Mouse (Mus musculus) urinary bladder, postnatal 36 days (tissue): Measurements from ENCODE around the gene Tmc4.
"Not testable (repeated sequence)": the region's sequence is repeated elsewhere in the genome, so short reads cannot be mapped to it uniquely, and the experiment has no call there.

ENCODE experiments used
- DNase-seq, 2 experiments: peaks; one replicate each; pipeline ENCODE4 v3.0.0; 2022; ENCODE audit warnings: low spot score in 2 of 2, mixed read lengths in 1 of 2

The Tmc4 gene

DNA sequence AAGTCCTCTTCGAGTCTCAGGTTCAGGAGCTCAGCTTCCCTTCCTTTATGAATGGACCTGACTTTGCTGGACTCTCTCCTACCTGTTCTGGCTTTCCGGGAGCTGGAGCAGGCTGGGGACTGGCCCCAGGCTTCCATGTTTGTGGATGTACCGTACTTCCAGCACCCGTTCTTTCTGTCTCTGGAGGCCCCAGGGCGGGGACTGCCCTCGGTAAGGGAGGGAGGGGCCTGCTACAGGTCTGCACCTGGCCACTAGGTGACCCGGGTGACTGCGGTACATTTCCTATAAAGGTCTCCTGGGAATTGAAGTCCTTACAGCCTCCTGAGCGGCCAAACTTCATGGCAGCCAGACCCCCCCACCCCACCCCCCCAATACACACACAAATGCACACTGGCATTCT lies at the start of gene Tmc4:
TSS of gene Tmc4 (minus strand) at position 212 of the 400 bp plus-strand sequence.
- peak; percentile 48 to 56 for DNase-seq

- DNase-seq, result not testable (repeated sequence)
Measured at GRCm38 (mm10) chr7:3725459-3725858, 48.1 kb upstream of the Tmc4 start.

- DNase-seq, result not testable (repeated sequence)
Measured at GRCm38 (mm10) chr7:3720268-3720667, 42.9 kb upstream of the Tmc4 start, which contains the start of gene Pirb. Gene Pirb (minus strand): TSS chr7:3720391.

GRCm38 (mm10) chr7:3715249-3715648 lies 37.9 kb upstream of the Tmc4 start:
- no peak for DNase-seq

DNA sequence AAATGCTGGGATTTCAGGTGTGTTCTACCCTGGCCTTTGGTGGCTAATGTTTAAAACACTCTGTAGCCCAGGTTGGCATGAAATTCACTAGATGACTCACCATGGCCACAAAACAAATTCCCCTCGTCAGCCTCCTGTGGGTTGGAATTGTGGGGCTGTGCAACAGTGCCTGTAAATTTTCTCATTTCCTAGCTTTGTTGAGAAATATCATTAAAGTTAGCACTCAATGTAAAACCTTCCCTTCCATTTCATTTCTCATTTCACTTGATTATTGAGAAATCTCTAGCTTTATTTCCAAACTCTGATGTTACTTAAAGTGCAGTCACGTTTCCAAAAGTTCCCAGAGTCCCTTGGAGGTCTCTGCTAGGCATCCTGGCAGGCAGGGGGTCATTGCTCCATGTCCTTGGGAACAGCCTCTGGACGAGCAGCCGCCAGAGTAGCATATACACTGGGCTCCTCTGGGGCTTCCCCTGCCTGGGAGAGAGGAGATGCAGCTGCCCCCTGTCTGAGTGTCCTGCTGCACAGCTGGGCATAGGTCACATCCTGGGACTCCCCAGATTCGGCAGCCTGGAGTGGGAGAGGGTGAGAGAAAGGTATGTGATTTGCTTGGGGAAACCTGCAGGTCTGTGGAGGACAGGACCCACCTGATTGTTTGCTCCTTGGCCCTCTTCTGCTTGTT lies 35.0 kb upstream of the Tmc4 start:
- no peak for DNase-seq

DNA sequence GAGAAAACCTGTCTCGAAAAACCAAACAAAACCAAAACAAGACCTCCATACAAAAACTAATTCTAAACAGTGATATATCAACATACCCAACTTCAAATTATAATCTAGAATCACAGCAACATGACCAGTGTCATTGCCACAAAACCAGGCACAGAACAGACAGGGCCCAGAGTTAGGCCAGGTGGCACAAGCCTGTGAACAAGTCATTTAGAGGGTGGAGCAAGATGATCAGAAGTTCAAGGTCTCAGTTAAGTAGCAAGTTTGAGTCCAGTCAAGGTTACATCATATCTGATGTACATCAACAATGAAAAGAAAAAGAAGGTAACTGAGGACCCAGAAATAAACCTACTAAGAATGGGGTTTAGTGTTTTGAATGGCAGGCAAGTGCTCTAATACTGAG lies 31.6 kb upstream of the Tmc4 start:
- no peak for DNase-seq

DNA sequence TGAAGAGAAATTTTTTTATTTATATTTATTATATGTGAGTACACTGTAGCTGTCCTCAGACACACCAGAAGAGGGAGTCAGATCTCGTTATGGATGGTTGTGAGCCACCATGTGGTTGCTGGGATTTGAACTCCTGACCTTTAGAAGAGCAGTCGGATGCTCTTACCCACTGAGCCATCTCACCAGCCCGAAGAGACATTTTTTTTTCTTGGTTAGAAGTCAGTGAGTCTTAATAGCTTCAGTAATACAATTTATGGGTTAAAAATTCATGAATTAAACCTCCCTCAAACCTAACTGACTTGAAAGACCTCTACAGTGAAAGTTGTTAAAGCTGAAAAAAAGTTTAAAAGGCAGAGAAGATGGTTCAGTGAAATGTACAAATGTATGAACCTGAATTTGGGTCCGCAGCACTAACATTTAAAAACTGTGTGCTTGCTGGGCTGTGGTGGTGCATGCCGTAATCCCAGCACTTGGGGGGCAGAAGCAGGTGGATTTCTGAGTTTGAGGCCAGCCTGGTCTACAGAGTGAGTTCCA lies 31.2 kb upstream of the Tmc4 start:
- not testable (repeated sequence) for DNase-seq

DNA sequence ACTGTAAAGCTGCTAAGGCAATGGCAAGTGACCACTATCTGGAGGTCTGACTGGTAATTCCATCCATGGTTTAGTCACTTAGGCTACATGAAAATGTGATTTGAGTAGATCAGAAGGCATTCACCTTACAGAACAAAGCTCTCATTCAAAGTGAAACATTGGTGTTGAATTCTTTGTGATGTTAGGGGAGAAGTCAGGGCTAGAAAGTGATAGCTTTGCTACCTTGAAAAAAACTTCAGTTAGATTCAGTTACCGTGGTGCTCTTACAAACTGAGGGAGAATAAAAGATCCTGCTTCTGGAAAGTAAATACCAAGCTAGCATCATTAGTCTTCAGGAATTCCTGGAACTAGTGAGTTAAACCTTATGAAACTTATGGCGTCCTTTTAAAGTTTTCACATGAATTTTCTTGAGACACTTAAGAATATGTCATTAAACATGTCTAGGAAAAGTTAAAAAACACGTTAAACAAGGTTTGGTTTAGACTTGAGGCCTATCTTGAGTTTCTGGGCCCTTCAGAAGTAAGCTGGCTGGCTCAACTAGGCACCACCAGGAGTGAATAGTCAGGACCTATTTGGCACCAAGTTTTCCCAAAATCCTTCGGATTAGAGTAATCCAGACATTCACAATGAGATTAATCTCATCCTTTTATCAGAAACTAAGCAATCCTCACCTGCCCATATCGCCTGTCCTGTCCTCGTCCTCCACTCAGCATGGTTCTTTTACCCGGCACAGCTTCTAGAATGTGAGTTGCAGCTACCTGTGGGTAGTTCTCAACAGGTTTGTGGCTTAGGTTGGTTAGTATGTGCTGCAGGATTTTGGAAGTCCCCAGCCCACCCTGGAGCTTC lies 30.4 kb upstream of the Tmc4 start:
- no peak for DNase-seq

DNA sequence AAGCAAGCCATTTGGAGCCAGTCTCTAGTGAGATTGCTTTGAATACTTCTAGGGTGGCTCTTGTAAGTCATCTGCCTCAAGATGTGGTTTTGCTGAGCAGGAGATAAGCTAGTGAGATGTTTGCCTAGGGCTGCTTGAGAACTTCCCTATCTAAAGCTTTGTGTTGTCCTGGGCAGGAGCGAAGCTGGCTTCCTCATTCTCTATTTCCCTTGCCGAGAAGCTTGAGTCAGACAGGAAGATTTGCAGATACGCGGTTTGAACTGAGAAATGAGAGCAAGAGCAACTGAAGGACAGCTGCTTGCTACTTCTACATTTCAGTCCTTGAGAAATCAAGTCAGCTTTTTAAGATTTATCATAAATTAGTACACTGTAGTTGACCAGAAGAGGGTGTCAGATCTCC lies 29.7 kb upstream of the Tmc4 start:
- no peak for DNase-seq

- no peak for DNase-seq
Measured at GRCm38 (mm10) chr7:3706343-3706934, 29.1 kb upstream of the Tmc4 start.

- no peak for DNase-seq
Measured at GRCm38 (mm10) chr7:3705911-3706310, 28.6 kb upstream of the Tmc4 start.

- DNase-seq, result not testable (repeated sequence)
Measured at GRCm38 (mm10) chr7:3705461-3705860, 28.1 kb upstream of the Tmc4 start.

DNA sequence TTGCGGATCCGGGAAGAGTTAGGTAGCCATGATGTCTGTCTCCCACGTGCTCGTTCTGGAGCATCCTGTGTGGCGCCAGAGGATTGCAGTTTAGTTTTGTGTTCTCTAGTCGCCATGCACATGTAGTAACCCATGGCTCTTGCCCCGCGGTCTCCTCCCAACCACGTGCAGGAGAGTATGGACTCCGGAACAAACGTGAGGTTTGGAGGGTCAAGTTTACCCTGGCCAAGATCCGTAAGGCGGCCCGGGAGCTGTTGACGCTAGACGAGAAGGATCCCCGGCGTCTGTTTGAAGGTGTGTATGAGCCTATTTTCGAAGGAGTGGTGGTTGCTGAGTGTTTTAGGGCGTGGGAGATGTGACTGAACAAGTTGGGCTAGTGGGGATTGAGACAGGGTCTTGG lies 27.1 kb upstream of the Tmc4 start:
- no peak for DNase-seq

- peak; percentile 91 to 97 for DNase-seq
Measured at GRCm38 (mm10) chr7:3703879-3704441, 26.6 kb upstream of the Tmc4 start, which contains the start of gene Rps9. Gene Rps9 (plus strand): TSS chr7:3703993.

- DNase-seq, result no peak
Measured at GRCm38 (mm10) chr7:3703148-3703878, 26.0 kb upstream of the Tmc4 start.

GRCm38 (mm10) chr7:3698471-3698870 lies 21.1 kb upstream of the Tmc4 start:
- DNase-seq, result no peak

- DNase-seq, result not testable (repeated sequence)
Measured at GRCm38 (mm10) chr7:3694949-3695305, 17.6 kb upstream of the Tmc4 start.

DNA sequence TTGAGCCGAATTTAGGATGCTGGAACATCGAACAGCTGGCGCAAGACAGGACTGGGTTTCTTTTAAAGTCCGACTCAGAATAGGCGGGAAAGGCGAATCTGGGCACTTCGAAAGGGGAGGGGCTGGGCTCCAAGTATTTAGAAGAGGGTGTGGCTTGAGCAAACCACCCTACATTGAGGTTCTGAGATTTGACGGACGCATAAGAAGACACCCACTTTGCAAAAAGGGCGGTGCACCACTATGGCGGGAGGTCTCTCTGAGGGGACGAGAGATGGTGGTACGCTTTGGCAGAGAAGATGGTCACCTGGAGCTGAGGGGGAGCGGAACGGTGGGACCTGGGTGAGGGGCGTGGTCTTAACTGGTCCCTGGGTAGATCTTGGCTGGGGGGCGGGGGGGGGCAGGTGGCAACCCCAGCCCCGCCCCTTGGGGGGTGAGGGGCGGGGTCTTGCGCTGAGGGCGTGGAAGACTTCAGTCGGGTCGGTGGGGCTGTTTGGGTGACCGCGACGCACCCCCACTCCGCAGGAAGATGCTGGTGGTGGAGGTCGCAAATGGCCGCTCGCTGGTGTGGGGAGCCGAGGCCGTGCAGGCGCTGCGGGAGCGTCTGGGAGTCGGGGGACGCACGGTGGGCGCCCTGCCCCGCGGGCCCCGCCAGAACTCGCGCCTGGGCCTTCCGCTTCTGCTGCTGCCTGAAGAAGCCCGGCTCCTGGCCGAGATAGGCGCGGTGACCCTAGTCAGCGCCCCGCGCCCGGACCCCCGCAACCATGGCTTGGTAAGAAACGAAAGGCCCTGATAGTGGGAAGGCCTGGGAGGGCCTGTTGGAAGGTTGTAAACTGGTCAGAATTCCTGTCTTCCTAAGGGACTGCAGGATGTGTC lies 17.0 kb upstream of the Tmc4 start:
- peak; percentile 75 for DNase-seq

DNA sequence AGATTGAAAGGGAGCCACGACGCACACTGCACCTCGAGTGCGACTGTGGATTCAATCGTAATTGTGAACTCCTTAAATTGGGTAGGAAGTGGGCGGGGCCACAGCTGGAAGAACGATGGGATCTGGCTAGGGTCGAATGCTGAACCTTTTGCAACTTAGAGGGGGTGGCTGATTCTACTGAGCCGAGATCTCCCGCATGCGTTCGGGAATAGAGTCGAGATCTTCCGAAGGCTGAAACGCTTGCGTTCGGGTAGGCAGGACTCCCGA lies 16.4 kb upstream of the Tmc4 start:
- DNase-seq, result no peak

DNA sequence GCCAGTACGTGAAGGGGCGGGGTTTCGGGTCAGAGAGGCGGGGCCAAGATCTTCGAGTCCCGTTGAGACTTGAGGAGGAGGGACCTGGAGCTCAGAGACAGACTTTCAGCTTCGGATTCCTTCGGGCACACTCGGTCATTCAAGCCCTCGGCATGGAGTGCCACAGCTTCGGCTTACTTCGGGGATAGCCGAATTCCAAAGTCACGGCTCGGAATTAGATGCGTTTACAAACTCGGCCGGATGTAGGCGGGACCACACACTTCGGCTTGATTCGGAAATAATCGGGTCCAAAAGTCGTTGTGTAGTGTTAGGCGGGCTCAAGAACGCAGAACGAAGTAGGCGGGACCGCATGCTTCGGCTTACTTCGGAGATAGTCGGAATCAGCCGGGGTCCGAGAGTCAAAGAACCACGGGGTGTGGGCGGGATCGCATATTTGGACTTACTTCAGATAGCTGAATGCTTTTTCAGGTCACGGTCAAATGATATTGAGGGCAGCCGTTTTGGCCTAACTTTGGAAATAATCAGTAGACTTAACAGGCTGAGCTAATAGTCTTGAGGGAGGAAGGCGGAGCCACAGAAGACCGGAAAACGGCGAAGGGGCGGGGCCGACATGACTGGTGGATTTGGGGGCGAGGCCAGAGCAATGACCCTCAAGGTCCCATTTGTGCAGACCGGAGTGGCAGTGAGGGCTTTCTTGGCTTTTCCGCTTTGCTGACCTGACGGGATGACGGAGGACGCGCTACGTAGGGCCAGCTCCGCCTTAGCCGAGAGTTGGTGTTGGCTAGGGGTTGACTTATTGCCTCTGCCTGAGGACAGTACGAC lies 15.8 kb upstream of the Tmc4 start, which contains the start of gene Mboat7:
TSS of gene Mboat7 (minus strand) at position 537 of the 822 bp plus-strand sequence.
- DNase-seq, result peak; percentile 96 to 97
